Mouse (Mus musculus): ENCODE results near the gene Ago3. TPM values are rescaled to one million over a fixed set of nuclear protein-coding genes. Genes with fewer than 3 reads are reported as not detected.

The Ago3 gene
- total and polyA plus RNA-seq, 3 experiments: 7.3 to 7.9 TPM; not detected in 1

- H3K27me3 ChIP-seq (ENCODE audit: control insufficient read depth in 1 of 2, insufficient read depth in 2 of 2, low read length in 2 of 2): no peaks in the 10 kb centered on the region
- H3K36me3 ChIP-seq (ENCODE audit: control insufficient read depth in 1 of 2, insufficient read depth in 2 of 2, low read length in 2 of 2): no peaks in the 10 kb centered on the region
- H3K9me3 ChIP-seq (replicated peaks; ENCODE audit: insufficient read depth, low read length): no peaks in the 10 kb centered on the region
- H3K79me2 ChIP-seq (ENCODE audit: control insufficient read depth, insufficient read depth, low read length, poor library complexity): no peaks in the 10 kb centered on the region
- no peak overlapping the region for H3K4me3 ChIP-seq (ENCODE audit: control insufficient read depth in 1 of 2, insufficient read depth in 1 of 2, low read depth in 2 of 2, low read length in 2 of 2)
- TF ChIP-seq MYB (IDR thresholded peaks at IDR 0.05; ENCODE audit: low read depth, low read length): no peak
- TF ChIP-seq CTCF (IDR thresholded peaks at IDR 0.05 in 2 of 3, conservative IDR thresholded peaks at IDR 0.05 in 1 of 3; ENCODE audit: control insufficient read depth in 1 of 3, insufficient read depth in 1 of 3, low read depth in 2 of 3, low read length in 3 of 3, poor library complexity in 1 of 3, severe bottlenecking in 1 of 3): peak in 2 of 3 experiments; percentile 17 to 43; a peak in 3 of 6 replicates
- H3K4me1 ChIP-seq (ENCODE audit: control insufficient read depth in 1 of 2, insufficient read depth in 2 of 2, low read length in 2 of 2): no peaks in the 10 kb centered on the region
- H3K27ac ChIP-seq (ENCODE audit: control insufficient read depth, low read depth, low read length): no peak overlapping the region
- DNase-seq (ENCODE audit: low read depth, low spot score): no peak
- no peak overlapping the region for H3K9ac ChIP-seq (ENCODE audit: control insufficient read depth, low read depth, low read length, poor library complexity, severe bottlenecking)
These were observed 123.3 kb downstream of the Ago3 start for GRCm38 (mm10) chr4:126306058-126306457.

- Histone ChIP-seq H3K36me3 (ENCODE audit: control insufficient read depth in 1 of 2, insufficient read depth in 2 of 2, low read length in 2 of 2) (no peaks in the 10 kb centered on the region), H3K4me1 (ENCODE audit: control insufficient read depth in 1 of 2, insufficient read depth in 2 of 2, low read length in 2 of 2) (no peaks in the 10 kb centered on the region), H3K27me3 (ENCODE audit: control insufficient read depth in 1 of 2, insufficient read depth in 2 of 2, low read length in 2 of 2) (no peaks in the 10 kb centered on the region), H3K79me2 (ENCODE audit: control insufficient read depth, insufficient read depth, low read length, poor library complexity) (no peaks in the 10 kb centered on the region), H3K27ac (ENCODE audit: control insufficient read depth, low read depth, low read length) (no peak overlapping the region), H3K4me3 (ENCODE audit: control insufficient read depth in 1 of 2, insufficient read depth in 1 of 2, low read depth in 2 of 2, low read length in 2 of 2) (no peak overlapping the region), H3K9ac (ENCODE audit: control insufficient read depth, low read depth, low read length, poor library complexity, severe bottlenecking) (no peak overlapping the region), H3K9me3 (replicated peaks; ENCODE audit: insufficient read depth, low read length) (no peaks in the 10 kb centered on the region)
- TF ChIP-seq POLR2AphosphoS5 (IDR thresholded peaks at IDR 0.05; ENCODE audit: borderline replicate concordance, low read depth, low read length) (no peak), RCOR1 (IDR thresholded peaks at IDR 0.05; ENCODE audit: low read depth, low read length) (0 out of 2 replicates have a peak, but pooled peaks have one; percentile 37)
- no peak for DNase-seq (ENCODE audit: low read depth, low spot score)
These were observed 123.9 kb downstream of the Ago3 start for GRCm38 (mm10) chr4:126305428-126305827.

DNA sequence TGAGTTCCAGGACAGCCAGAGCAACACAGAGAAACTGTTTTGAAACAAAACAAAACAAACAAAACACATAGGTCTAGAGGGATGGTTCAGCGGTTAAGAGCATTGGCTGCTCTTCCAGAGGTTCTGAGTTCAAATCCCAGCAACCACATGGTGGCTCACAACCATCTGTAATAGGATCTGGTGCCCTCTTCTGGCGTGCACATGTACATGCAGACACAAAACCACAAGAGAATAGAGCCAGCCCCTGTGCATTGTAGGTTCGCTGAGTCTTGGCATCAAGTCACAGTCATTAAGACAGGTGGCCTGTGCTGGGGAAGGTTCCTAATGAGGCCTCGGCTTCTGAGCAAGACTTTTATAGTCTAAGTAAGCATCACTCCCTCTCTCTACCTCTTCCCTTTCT, 125.5 kb downstream of the Ago3 start:
- Histone ChIP-seq H3K4me1 (ENCODE audit: control insufficient read depth in 1 of 2, insufficient read depth in 2 of 2, low read length in 2 of 2) (no peaks in the 10 kb centered on the region), H3K27me3 (ENCODE audit: control insufficient read depth in 1 of 2, insufficient read depth in 2 of 2, low read length in 2 of 2) (no peaks in the 10 kb centered on the region), H3K9me3 (replicated peaks; ENCODE audit: insufficient read depth, low read length) (no peaks in the 10 kb centered on the region), H3K4me3 (ENCODE audit: control insufficient read depth in 1 of 2, insufficient read depth in 1 of 2, low read depth in 2 of 2, low read length in 2 of 2) (no peak overlapping the region), H3K27ac (ENCODE audit: control insufficient read depth, low read depth, low read length) (no peak overlapping the region), H3K9ac (ENCODE audit: control insufficient read depth, low read depth, low read length, poor library complexity, severe bottlenecking) (no peak overlapping the region), H3K36me3 (ENCODE audit: control insufficient read depth in 1 of 2, insufficient read depth in 2 of 2, low read length in 2 of 2) (no peaks in the 10 kb centered on the region), H3K79me2 (ENCODE audit: control insufficient read depth, insufficient read depth, low read length, poor library complexity) (no peaks in the 10 kb centered on the region)
- DNase-seq (ENCODE audit: low read depth, low spot score): peak; percentile 37
- TF ChIP-seq ZNF384 (IDR thresholded peaks at IDR 0.05; ENCODE audit: low read depth, low read length) (no peak), MAX (IDR thresholded peaks at IDR 0.05; ENCODE audit: low read length) (0 out of 2 replicates have a peak, but pooled peaks have one; percentile 25), RAD21 (IDR thresholded peaks at IDR 0.05; ENCODE audit: low read depth, low read length) (peak; percentile 22), CTCF (IDR thresholded peaks at IDR 0.05 in 2 of 3, conservative IDR thresholded peaks at IDR 0.05 in 1 of 3; ENCODE audit: control insufficient read depth in 1 of 3, insufficient read depth in 1 of 3, low read depth in 2 of 3, low read length in 3 of 3, poor library complexity in 1 of 3, severe bottlenecking in 1 of 3) (peak; percentile 39 to 53 (median 39)), SMC3 (IDR thresholded peaks at IDR 0.05; ENCODE audit: low read depth, low read length) (peak; percentile 50)

All from MEL (cell line).